Mouse (Mus musculus) lung, postnatal 25 days (tissue): ENCODE measurements around the gene 1810010D01Rik.

Source experiments
- DNase-seq: peaks from one replicate; pipeline ENCODE4 v3.0.0; 2022; ENCODE audit warnings: low spot score

The 1810010D01Rik gene

DNA sequence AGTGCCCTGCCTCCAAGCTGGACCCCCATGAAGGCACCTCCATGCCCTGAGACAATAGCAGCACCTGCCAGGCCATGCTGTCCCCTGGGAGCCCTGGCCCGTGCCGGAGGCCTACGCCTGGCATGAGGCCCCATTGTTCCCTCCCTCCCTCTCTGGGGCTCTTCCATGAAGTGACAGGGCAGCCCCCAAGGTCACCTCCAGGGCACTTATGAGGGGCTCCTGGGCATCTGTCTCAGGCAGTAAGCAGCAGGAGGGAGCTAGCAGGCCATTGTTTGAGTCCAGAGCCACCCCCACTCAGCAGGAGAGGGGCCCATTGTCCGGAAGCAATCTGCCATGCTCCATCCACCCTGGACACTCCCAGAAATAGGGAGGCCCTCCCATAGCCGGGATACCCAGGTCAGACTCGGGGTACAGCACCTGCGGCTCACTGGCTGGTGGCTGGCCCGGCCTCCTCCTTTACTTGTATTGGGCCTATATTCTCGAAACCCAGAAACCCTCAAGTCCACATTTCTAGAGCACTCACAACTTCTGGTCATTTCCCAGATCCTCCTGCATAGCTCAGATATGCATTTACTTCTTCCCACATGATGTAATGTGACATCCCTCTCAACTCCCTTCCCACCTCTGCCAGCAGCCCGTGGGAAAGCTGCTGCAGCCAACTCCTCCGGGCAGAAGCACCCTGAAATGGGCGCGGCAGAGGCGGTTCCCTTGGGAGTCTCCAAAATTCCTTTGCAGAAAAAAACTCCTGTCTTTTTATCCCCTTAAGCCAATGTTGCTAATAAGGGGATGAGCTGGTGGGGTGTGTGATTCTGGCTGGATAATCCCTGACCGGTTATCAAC is 30.9 kb downstream of the 1810010D01Rik start:
- DNase-seq, result no peak

DNA sequence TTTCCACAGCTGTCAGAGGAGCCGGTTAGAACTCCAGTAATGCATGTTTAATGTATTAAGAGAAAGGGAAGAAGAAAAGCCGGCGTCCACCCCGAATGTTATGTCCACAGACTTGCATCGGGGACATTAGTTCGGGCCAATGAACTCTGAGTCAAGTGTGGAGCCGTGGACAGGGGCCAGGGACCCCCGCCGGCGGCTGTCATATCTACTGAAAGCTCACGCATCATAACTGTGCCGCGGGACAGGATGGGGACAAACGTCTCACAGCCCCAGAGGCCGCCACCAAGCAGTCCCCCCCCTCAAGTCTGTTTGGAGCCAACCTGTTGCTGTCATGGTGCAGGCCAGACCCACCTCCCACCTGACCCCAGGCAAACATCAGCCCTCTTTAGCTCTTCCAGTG is 34.4 kb downstream of the 1810010D01Rik start:
- no peak for DNase-seq

DNA sequence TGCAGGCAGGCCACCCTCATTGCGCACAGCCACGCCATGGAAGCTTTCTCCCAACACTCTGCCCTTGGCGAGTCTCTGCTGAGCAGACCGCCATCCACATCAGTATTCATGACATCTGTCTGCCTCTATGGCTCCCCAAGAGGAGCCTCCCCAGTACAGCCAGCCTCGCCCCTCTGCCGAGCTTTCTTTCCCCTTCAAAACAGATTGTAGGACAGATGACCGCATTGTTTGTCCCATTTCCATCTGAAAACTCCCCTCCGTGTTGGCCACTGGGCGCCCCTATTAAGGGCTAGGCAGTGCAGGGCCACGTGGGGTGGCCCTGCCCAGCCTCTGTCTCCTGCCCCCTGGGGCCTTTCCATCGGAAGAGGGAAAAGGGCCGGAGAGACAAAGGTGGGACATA is 34.8 kb downstream of the 1810010D01Rik start:
- no peak for DNase-seq

DNA sequence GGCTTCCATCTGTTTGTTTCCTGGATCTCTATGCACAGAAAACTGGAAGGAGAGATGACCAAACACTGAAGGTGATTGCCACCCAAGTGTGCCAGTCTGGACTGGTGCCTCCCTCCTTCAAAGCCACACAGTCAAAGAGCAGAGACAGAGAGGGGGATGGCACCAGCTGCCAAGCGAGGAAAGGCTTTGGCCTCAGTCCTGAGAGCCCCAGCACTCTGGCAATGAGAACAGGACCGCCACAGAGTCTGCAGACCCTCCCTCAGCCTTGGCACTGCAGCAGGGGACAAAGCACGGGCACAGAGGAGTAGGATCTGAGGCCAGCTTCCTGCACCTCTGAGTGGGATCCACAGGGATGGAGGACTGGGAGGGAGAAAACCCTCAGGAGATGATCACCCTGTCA is 38.2 kb downstream of the 1810010D01Rik start:
- DNase-seq, result no peak

DNA sequence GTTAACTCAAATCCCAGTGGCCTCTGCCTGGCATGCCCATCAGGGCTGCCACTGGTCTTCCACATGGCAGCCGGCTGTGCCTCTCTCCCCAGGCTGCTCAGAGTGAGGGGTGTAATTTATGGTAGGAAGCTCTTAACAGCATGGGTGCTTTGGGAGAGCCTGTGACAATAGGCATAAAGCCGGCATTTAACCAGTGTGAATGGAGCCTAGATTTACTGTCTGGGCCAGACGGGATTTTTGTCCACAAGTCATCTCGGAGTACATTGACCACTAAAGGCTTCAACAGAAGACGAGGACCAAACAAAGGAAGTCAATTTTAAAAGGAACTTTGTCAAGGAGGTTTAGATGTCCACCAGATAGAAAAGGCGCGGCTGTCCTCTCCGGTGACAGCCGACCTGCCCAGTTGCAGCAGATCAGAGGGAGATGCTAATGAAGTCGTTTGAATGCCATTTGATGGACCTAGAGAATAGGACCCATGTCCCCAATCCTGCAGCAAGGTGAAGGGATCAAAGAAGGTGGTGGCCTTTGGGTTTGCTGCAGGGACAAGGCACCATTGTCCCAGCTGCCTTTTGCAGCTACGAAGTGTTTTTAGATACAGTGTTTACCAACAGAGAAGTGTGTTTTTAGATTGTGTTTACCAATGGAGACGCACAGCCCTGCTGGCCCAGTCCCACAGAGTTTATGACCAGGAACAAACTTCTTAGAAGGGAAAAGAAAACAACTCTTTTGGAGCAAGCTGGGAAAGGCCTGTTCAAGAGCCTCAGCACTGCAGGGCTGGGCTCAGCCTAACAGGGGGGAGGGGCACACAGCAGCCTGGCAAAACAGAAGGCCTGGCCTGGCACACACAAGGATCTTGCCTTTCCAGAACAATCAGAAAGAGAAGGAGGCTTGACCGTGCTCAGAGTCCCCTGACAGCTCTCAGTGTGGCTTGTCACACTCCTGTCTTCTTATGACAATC is 48.4 kb downstream of the 1810010D01Rik start:
- DNase-seq, result peak; percentile 50
